Mouse (Mus musculus) right cerebral cortex, postnatal 10 days (tissue): ENCODE data around the gene Cpne2.

ENCODE experiments used
- DNase-seq, 2 experiments: peaks; one replicate each; pipeline ENCODE4 v3.0.0; 2021; ENCODE audit warnings: low spot score in 2 of 2

Gene Cpne2

GRCm38 (mm10) chr8:94535631-94536030 is 2.8 kb downstream of the Cpne2 start:
- no peak for DNase-seq

DNA sequence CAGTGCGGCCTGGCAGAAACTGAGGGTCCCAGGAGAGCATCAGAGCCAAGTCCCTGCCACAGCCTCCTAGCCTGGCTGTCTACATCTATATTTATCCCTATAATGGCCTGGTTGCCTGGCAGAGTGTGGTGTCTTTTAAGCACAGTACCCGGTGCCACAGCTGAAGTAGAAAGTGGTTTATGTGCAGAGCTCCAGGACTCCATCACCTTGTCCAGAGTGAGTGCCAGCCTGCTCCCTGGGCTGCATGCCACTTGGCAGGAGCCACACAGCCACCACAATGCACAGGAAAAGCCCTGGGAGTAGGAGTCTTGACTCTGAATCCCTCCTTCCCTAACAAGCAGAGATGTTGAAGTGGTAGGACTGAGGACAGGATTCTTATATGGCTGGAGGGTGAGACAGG is 4.7 kb downstream of the Cpne2 start:
- DNase-seq, result peak in 1 of 2 experiments; percentile 48

GRCm38 (mm10) chr8:94540025-94540424 is 7.2 kb downstream of the Cpne2 start:
- no peak for DNase-seq

DNA sequence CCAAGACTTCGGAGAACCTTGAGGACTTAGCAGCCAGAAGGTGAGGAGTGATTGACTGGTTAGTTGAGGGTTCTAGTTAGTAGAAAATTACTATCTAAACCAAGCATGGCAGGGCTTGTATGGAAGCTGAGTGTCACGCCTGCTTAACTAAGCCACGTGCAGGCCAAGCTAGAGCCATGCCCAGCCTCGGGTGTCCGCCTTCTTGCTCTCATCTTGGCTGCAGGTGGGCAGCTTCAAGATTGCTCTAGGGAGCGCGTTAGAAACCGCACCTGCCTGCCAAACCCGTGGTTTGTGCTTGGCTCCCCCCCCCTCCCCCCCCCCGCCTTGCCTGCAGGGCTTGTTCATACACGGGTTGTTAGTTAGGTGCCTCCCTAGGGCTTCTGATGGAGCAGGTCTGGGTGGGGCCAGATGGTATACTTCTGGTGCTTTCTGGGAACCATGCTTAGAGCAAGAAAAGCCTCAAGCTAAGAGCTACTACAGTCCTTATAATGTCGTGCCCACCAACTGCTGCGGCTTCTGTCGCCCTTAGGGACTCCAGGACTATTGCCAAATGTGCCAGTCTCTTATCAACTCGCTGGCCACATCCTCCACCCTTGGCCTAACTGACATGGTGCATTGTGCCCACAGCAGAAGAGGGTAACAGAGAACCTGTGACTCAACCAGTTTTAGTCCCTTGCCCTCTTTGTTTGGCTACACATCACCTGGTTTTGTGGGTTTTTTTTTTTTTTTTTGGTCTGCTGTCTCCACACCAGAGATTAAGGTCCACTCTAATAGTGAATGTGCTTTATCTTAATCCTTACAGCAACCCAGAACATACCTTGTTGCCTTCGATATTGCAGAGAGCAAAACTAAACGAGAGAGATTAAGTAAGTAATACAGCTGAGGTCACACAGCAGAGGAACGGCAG is 8.4 kb downstream of the Cpne2 start:
- no peak for DNase-seq

GRCm38 (mm10) chr8:94543981-94544380 is 11.2 kb downstream of the Cpne2 start:
- DNase-seq, result no peak

- DNase-seq, result no peak
Observed at GRCm38 (mm10) chr8:94549041-94549440, 16.3 kb downstream of the Cpne2 start.

DNA sequence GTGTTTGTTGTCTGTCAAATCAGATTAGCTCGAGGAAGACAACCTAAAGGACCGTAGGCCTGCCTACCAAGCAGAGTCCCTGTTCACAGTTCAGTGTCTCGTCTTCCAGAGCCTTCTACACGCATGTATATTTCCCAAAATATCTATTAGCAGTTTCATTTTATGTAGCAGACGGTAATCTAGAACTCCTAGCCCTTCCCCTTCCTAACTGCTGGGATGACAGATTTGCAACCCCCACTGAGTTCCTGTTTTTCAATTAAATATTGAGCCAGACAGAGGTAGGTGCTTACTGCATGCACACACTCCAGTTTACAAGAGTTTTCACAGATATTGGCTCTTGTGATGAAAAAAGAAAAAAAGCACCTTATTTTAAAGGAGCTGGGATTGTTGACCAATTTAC is 16.7 kb downstream of the Cpne2 start:
- no peak for DNase-seq

DNA sequence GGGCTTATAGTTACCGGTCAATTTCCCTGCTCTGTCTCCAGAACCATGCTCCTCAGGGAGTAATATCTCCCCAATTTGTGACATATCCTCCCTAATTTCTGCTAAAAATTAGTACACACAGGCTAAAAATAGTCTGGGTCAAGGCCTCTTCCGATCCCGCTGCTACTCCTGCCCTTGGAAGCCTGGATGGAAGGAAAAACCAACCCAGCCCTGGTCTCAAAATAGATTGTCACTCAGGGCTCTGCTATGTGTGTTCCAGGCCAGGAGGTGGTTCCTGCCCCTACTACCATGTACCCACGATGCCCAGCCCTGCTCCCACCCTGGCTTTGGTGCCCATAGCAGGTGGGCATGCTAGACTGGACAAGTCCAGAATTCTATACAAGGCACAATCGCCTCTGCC is 17.2 kb downstream of the Cpne2 start:
- DNase-seq, result no peak

DNA sequence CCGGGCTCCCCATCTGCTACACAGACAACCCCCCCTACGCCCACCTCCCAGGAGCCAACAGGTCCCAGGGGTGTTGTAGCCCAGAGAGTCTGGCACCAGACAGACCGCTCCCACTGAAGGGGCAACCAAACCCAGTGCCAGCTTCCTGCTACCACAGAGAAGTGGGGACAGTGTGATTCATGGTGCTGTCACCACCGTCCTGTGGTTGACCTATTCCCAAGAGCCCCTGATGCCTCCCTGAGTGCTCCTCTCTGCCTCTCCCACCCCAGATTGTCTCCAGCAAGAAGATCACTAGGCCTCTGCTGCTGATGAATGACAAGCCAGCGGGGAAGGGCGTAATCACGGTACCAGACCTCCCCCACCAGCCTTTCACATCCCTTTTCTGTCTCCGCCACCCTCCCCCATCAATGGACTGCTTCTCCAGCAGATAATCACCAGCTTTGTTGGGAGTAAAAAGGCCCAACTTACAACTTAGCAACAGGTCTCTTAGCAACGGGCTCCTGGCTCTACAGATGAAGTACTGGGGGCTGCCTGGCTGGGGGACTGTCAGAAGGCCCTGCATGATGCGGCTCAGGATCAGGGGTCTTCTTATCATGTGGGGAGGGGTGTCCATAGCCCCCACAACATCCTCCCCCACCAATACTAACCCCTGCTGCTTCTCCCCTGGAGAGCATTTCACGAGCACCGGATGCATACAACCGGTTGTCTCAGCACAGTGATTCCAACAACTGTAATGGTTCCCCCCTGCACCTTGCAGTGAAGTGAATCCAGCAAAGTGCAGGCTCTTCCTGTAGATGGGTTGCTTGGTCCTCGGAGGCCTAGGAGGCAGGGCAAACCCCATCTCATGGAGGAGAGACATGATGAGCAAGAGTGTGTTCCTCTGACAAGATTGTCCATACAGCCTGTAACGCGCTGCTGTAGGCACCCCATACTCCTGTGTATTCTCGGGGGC is 19.0 kb downstream of the Cpne2 start:
- peak; percentile 91 to 95 for DNase-seq

DNA sequence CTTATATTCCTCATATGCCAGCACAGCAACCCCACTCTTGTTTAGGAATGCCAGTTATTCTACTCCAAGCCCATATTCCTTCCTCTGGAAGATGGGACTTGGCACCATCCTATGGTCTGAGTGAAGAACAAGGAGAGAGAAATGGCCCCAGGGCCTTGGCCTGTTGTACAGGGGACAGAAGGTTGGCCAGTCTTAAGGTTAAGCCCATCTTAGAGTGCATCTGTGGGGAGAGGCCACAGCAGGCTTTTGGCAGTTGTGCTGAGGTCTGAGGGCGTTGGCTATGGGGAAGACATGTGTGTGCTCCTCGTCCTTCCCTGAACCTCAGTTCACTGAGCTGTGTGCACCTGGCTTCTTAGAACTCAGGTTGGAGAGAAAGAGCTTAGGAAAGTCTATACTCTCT is 19.9 kb downstream of the Cpne2 start:
- DNase-seq, result no peak

- DNase-seq, result no peak
Observed at GRCm38 (mm10) chr8:94557281-94557680, 24.5 kb downstream of the Cpne2 start.

GRCm38 (mm10) chr8:94561256-94561655 is 28.5 kb downstream of the Cpne2 start:
- peak; percentile 63 to 73 for DNase-seq

DNA sequence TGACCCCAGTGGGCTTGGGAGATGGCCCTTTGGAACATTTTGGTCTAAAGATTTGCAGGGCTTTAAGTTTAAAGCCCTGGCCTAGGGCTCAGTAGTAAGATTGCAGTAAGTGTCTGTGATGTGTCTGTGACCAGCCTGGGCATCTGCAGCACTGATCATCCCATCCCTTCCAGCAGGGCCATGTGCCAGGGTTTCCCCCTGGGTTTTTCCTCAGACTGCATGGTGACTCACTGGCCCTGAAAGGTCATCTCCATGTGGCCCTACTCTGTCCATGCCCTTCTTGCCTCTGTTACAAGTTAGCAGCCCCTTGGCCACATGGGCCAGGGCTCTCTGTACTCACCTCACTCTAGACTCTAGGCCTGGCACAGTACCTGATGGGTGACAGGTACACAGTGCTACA is 31.6 kb downstream of the Cpne2 start:
- no peak for DNase-seq

- DNase-seq, result no peak
Observed at GRCm38 (mm10) chr8:94566033-94566432, 33.2 kb downstream of the Cpne2 start.

- no peak for DNase-seq
Observed at GRCm38 (mm10) chr8:94566446-94567158, 33.8 kb downstream of the Cpne2 start.

DNA sequence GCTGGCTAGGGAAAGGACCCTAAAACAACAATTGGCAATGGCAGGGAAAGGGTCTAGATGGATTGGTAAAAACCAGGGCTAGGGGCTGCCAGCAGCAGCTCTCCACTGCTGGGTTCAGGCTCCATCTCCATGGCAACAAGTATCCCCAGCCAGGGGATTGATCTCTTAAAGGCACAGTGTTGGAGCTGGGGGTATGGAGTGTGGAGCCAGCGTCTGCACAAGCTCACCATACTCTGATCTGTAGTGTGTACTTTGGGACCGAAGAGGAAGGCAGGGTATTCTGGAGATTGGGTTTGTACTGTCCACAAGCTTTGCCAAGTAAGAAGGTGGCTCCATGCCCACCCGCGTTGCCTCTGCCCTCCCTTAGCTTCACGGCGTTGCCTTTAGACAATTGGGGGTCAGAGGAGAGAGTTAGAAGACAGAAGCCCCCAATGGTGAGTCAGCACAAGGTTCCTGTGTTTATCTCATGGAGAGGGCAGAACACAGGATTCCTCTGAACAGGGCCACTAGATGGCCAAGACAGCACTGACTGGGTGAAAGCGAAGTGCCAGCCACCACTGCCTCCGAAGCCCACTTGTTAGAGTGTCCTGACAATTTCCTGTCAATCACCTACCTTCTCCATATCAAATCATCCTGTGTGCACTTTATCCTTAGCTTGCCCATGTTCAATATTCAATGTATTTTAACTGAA is 34.5 kb downstream of the Cpne2 start:
- DNase-seq, result peak; percentile 68 to 76

GRCm38 (mm10) chr8:94568098-94568497 is 35.3 kb downstream of the Cpne2 start:
- DNase-seq, result no peak

DNA sequence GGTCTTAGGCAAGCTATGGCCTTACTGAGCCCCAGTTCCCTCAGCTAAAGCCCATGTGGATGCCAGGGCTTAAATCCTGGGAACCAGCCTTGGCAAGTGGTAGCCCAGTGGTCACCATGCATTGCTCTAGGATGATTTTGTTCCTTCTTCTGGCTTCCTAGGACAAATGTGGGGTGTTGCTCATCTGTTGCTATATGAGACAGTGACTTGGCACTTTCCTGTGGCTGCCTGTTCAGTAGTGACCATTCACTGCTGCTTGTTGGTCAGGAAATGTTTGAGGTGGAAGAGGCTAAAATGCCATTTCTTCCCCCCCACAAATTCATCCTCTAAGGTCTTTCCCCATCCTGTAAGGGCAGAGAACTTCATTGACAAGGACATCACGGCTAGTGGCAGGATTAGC is 36.6 kb downstream of the Cpne2 start:
- DNase-seq, result no peak

DNA sequence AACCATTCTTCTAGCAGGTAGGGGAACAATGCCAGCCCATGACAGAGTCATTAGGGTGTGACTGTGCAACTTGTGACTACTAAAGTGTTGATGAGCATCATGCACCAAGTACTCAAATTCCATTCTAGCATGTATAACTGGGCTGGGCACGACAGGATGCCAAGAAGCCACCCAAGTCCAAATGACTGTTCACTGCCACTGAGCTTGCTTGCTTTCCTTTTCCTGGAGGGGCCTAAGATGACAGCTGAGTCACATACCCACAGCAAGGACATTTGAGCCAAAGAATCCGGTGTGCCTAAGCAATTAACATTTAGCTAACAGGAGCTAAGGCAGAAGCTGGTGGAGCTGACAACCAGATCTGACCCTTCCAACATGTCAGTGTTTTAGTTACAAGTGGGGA is 39.1 kb downstream of the Cpne2 start:
- no peak for DNase-seq

- DNase-seq, result peak; percentile 88 to 92
Observed at GRCm38 (mm10) chr8:94574159-94574907, 41.5 kb downstream of the Cpne2 start.

DNA sequence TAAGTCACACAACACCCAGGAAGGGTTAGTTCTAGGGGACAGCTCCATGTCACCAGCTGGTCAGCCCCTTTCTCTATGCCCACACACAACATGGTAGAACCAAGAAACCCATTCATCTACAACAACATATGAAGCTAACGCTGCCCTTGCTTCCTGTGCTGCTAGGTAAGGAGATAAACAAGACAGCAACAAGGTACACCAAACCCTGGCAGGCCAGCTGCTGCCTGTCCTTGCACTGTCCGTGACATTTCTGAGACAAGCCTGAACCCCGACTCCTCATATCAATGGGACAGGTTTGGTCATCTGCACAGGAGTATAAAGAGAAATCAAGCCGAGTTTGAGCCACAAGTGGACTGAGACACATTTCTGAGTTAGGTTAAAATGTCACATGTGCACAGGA is 42.4 kb downstream of the Cpne2 start:
- peak in 1 of 2 experiments; percentile 20 for DNase-seq
